Mouse (Mus musculus) MEL (cell line): ENCODE data around the gene Gm6993. TPM values are rescaled to one million over a fixed set of nuclear protein-coding genes. Genes with fewer than 3 reads are reported as not detected.

Experiments
- DNase-seq: peaks from one replicate; pipeline ENCODE4 v3.0.0; 2011; ENCODE audit warnings: low read depth, low spot score
- H3K27ac ChIP-seq: 2 replicates; pipeline ENCODE4 v1.5.1; 2012; ENCODE audit warnings: low read depth, mild to moderate bottlenecking, control low read depth, low read length, moderate library complexity; ENCODE audit not compliant: control insufficient read depth
- H3K27me3 ChIP-seq, 2 experiments: fragments of 150-350 bp in 1 of 2; sonication (generic) in 1 of 2; 2 replicates each; pipeline ENCODE4 v1.6.1; 2012; ENCODE audit warnings: low read length in 2 of 2, mild to moderate bottlenecking in 2 of 2, improper control_type of control experiment in 1 of 2, moderate library complexity in 1 of 2; ENCODE audit not compliant: insufficient read depth in 2 of 2, control insufficient read depth in 1 of 2
- H3K36me3 ChIP-seq, 2 experiments: 2 replicates each; pipeline ENCODE4 v1.6.1; 2012 to 2014; ENCODE audit warnings: low read length in 2 of 2, improper control_type of control experiment in 1 of 2, inconsistent platforms in 1 of 2, mild to moderate bottlenecking in 1 of 2; ENCODE audit not compliant: insufficient read depth in 2 of 2, control insufficient read depth in 1 of 2
- H3K4me1 ChIP-seq, 2 experiments: fragments of 150-350 bp in 1 of 2; sonication (generic) in 1 of 2; 2 replicates each; pipeline ENCODE4 v1.6.1; 2012; ENCODE audit warnings: low read length in 2 of 2, improper control_type of control experiment in 1 of 2, mild to moderate bottlenecking in 1 of 2; ENCODE audit not compliant: insufficient read depth in 2 of 2, control insufficient read depth in 1 of 2
- H3K4me3 ChIP-seq, 2 experiments: fragments of 150-350 bp in 1 of 2; sonication (generic) in 1 of 2; 2 replicates each; pipeline ENCODE4 v1.5.1; 2012; ENCODE audit warnings: low read depth in 2 of 2, low read length in 2 of 2, mild to moderate bottlenecking in 2 of 2, moderate library complexity in 2 of 2, control low read depth in 1 of 2, improper control_type of control experiment in 1 of 2; ENCODE audit not compliant: control insufficient read depth in 1 of 2, insufficient read depth in 1 of 2
- H3K79me2 ChIP-seq: 2 replicates; pipeline ENCODE4 v1.6.1; 2012; ENCODE audit warnings: mild to moderate bottlenecking, low read length, moderate library complexity; ENCODE audit not compliant: control insufficient read depth, poor library complexity, insufficient read depth
- H3K9ac ChIP-seq: 2 replicates; pipeline ENCODE4 v1.6.1; 2012; ENCODE audit warnings: low read depth, mild to moderate bottlenecking, control low read depth, low read length, moderate library complexity; ENCODE audit not compliant: control insufficient read depth, poor library complexity, severe bottlenecking
- H3K9me3 ChIP-seq: fragments of 150-350 bp; sonication (generic); replicated peaks from 2 replicates; pipeline ENCODE4 v1.6.1; 2012; ENCODE audit warnings: mild to moderate bottlenecking, low read length, improper control_type of control experiment, moderate library complexity; ENCODE audit not compliant: insufficient read depth
- BHLHE40 ChIP-seq: IDR thresholded peaks from 2 replicates; pipeline ENCODE4 v1.6.1; 2012; ENCODE audit warnings: low read depth, mild to moderate bottlenecking, inconsistent platforms, low read length, improper control_type of control experiment, borderline replicate concordance
- CHD2 ChIP-seq: IDR thresholded peaks from 2 replicates; pipeline ENCODE4 v1.6.1; 2011; ENCODE audit warnings: low read length, improper control_type of control experiment
- CTCF ChIP-seq, 3 experiments: IDR thresholded peaks in 2 of 3; conservative IDR thresholded peaks in 1 of 3; 2 replicates each; pipeline ENCODE4 v1.5.1; 2011 to 2012; ENCODE audit warnings: low read length in 3 of 3, low read depth in 2 of 3, mild to moderate bottlenecking in 2 of 3, improper control_type of control experiment in 1 of 3, inconsistent platforms in 1 of 3, mixed read lengths in 1 of 3, moderate library complexity in 1 of 3; ENCODE audit not compliant: control insufficient read depth in 1 of 3, insufficient read depth in 1 of 3, poor library complexity in 1 of 3, severe bottlenecking in 1 of 3
- E2F4 ChIP-seq: IDR thresholded peaks from 2 replicates; pipeline ENCODE4 v1.6.1; 2011; ENCODE audit warnings: low read depth, low read length, improper control_type of control experiment, borderline replicate concordance
- ELF1 ChIP-seq: IDR thresholded peaks from 2 replicates; pipeline ENCODE4 v1.6.1; 2014; ENCODE audit warnings: low read depth, mild to moderate bottlenecking, inconsistent platforms, low read length, improper control_type of control experiment, moderate library complexity
- GATA1 ChIP-seq: IDR thresholded peaks from 2 replicates; pipeline ENCODE4 v1.6.1; 2011; ENCODE audit warnings: low read depth, low read length, improper control_type of control experiment
- HCFC1 ChIP-seq: IDR thresholded peaks from 2 replicates; pipeline ENCODE4 v1.6.1; 2012; ENCODE audit warnings: low read depth, mild to moderate bottlenecking, inconsistent platforms, low read length, improper control_type of control experiment, moderate library complexity
- MAZ ChIP-seq: IDR thresholded peaks from 2 replicates; pipeline ENCODE4 v1.6.1; 2012; ENCODE audit warnings: low read depth, mild to moderate bottlenecking, inconsistent platforms, low read length, improper control_type of control experiment
- MYB ChIP-seq: IDR thresholded peaks from 2 replicates; pipeline ENCODE4 v1.6.1; 2011; ENCODE audit warnings: mild to moderate bottlenecking, low read depth, low read length, improper control_type of control experiment
- MYC ChIP-seq: IDR thresholded peaks from 2 replicates; pipeline ENCODE4 v1.6.1; 2011; ENCODE audit warnings: low read depth, mild to moderate bottlenecking, low read length, improper control_type of control experiment, moderate library complexity
- NRF1 ChIP-seq: IDR thresholded peaks from 2 replicates; pipeline ENCODE4 v1.6.1; 2014; ENCODE audit warnings: low read depth, mild to moderate bottlenecking, inconsistent platforms, low read length, improper control_type of control experiment, moderate library complexity; ENCODE audit not compliant: poor library complexity, insufficient read depth, severe bottlenecking
- POLR2AphosphoS2 ChIP-seq: IDR thresholded peaks from 2 replicates; pipeline ENCODE4 v1.6.1; 2011; ENCODE audit warnings: low read length, improper control_type of control experiment
- POLR2AphosphoS5 ChIP-seq: IDR thresholded peaks from 2 replicates; pipeline ENCODE4 v1.6.1; 2012; ENCODE audit warnings: low read depth, borderline replicate concordance, mild to moderate bottlenecking, inconsistent platforms, low read length, moderate library complexity, mixed read lengths
- RCOR1 ChIP-seq: IDR thresholded peaks from 2 replicates; pipeline ENCODE4 v1.6.1; 2012; ENCODE audit warnings: low read depth, mild to moderate bottlenecking, inconsistent platforms, low read length, improper control_type of control experiment
- SIN3A ChIP-seq: IDR thresholded peaks from 2 replicates; pipeline ENCODE4 v1.6.1; 2012; ENCODE audit warnings: low read length, improper control_type of control experiment, inconsistent platforms
- SMC3 ChIP-seq: IDR thresholded peaks from 2 replicates; pipeline ENCODE4 v1.6.1; 2011; ENCODE audit warnings: low read depth, low read length, improper control_type of control experiment
- TAL1 ChIP-seq: IDR thresholded peaks from 2 replicates; pipeline ENCODE4 v1.6.1; 2012; ENCODE audit warnings: mild to moderate bottlenecking, inconsistent platforms, low read length, moderate library complexity, mixed read lengths
- TBP ChIP-seq: IDR thresholded peaks from 2 replicates; pipeline ENCODE4 v1.8.0; 2011; ENCODE audit warnings: low read depth, low read length, improper control_type of control experiment
- USF2 ChIP-seq, 2 experiments: IDR thresholded peaks; 2 replicates each; pipeline ENCODE4 v1.6.1; 2011 to 2012; ENCODE audit warnings: improper control_type of control experiment in 2 of 2, low read length in 2 of 2, borderline replicate concordance in 1 of 2, inconsistent platforms in 1 of 2, low read depth in 1 of 2, mild to moderate bottlenecking in 1 of 2; ENCODE audit not compliant: insufficient read depth in 1 of 2
- ZC3H11A ChIP-seq: IDR thresholded peaks from 2 replicates; pipeline ENCODE4 v1.6.1; 2012; ENCODE audit warnings: low read depth, mild to moderate bottlenecking, inconsistent platforms, low read length, improper control_type of control experiment
- ZNF384 ChIP-seq: IDR thresholded peaks from 2 replicates; pipeline ENCODE4 v1.6.1; 2012; ENCODE audit warnings: low read depth, mild to moderate bottlenecking, inconsistent platforms, low read length, improper control_type of control experiment
- polyA plus RNA-seq, 2 experiments: library from polyadenylated mRNA; stranded (reverse) in 1 of 2; unstranded in 1 of 2; fragments of >175 nt in 1 of 2; fragments of >200 nt in 1 of 2; gene quantifications; 2 replicates each; pipeline versions ENCODE4 v1.2.1 to v1.2.4; 2012; ENCODE audit warnings: low replicate concordance in 2 of 2, low read depth in 1 of 2; ENCODE audit not compliant: insufficient read length in 2 of 2, insufficient read depth in 1 of 2, missing spikeins in 1 of 2
- total RNA-seq: library from RNA; depleted of rRNA; stranded (reverse); fragments of 300-350 nt; gene quantifications from 2 replicates; pipeline ENCODE4 v1.2.3, GENCODE M21; 2012

Gm6993 gene
- total and polyA plus RNA-seq, 3 experiments = not detected

GRCm38 (mm10) chr12:31269020-31269597 is 28.5 kb downstream of the Gm6993 start:
- TF ChIP-seq POLR2AphosphoS2 (no peak), HCFC1 (no peak), CTCF (IDR thresholded peaks at IDR 0.05 in 2 of 3, conservative IDR thresholded peaks at IDR 0.05 in 1 of 3; ENCODE audit: control insufficient read depth in 1 of 3, insufficient read depth in 1 of 3, low read depth in 2 of 3, low read length in 3 of 3, poor library complexity in 1 of 3, severe bottlenecking in 1 of 3) (no peak)
- no peaks in the 10 kb centered on the region; a peak in 1 of 4 replicates for H3K27me3 ChIP-seq
- H3K4me3 ChIP-seq = no peak overlapping the region
- no peaks in the 10 kb centered on the region for H3K4me1 ChIP-seq
- H3K36me3 ChIP-seq = no peaks in the 10 kb centered on the region
- H3K9me3 ChIP-seq = no peaks in the 10 kb centered on the region
- H3K79me2 ChIP-seq = no peaks in the 10 kb centered on the region
- DNase-seq = no peak
- no peak overlapping the region for H3K9ac ChIP-seq
- H3K27ac ChIP-seq = no peak overlapping the region

DNA sequence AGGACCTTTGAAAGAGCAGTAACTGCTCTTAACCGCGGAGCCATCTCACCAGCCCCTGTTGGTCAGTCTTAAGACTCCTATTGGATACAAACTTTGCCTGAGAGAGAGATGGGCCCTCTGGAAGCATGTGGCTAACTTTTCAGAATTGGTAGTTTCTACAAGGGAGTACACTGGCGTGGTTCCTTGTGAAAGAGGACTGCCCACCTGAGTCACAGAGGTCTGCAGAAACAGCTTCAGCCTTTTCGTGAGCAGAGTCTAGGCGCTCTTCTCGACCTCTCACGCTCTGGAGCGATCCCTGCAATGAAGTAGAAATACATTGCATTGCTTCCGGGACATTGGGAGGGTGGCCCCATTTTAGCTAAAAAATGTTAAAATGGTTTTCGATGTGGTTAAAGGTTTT is 29.8 kb downstream of the Gm6993 start:
- Histone ChIP-seq H3K36me3 (no peaks in the 10 kb centered on the region), H3K79me2 (no peaks in the 10 kb centered on the region)
- TF ChIP-seq TAL1 (no peak), RCOR1 (no peak), MAZ (no peak), NRF1 (no peak), SIN3A (no peak), GATA1 (no peak)

GRCm38 (mm10) chr12:31270776-31271175 is 30.2 kb downstream of the Gm6993 start:
- Histone ChIP-seq H3K4me3 (no peak overlapping the region), H3K9ac (no peak overlapping the region), H3K4me1 (no peaks in the 10 kb centered on the region), H3K36me3 (no peaks in the 10 kb centered on the region), H3K9me3 (no peaks in the 10 kb centered on the region), H3K27ac (no peak overlapping the region), H3K27me3 (no peaks in the 10 kb centered on the region; a peak in 2 of 4 replicates), H3K79me2 (no peaks in the 10 kb centered on the region)
- TF ChIP-seq ZC3H11A (no peak), ZNF384 (no peak), NRF1 (no peak), HCFC1 (no peak), TBP (no peak), SMC3 (no peak), MYC (no peak), CHD2 (no peak), BHLHE40 (no peak), ELF1 (no peak), USF2 (IDR thresholded peaks at IDR 0.05; ENCODE audit: borderline replicate concordance in 1 of 2, insufficient read depth in 1 of 2, low read depth in 1 of 2, low read length in 2 of 2) (no peak), E2F4 (no peak), MYB (no peak), POLR2AphosphoS5 (no peak)
- no peak for DNase-seq

More for the DNA sequence above, 29.8 kb downstream of the Gm6993 start:
- H3K9ac ChIP-seq = no peak overlapping the region
- DNase-seq = no peak
- no peak overlapping the region for H3K27ac ChIP-seq
- no peaks in the 10 kb centered on the region; a peak in 2 of 4 replicates for H3K27me3 ChIP-seq
- no peak overlapping the region for H3K4me3 ChIP-seq
- H3K4me1 ChIP-seq = no peaks in the 10 kb centered on the region
- H3K9me3 ChIP-seq = no peaks in the 10 kb centered on the region
